Mouse (Mus musculus) ovary, postnatal 36 days (tissue): Measurements from ENCODE around the gene H3f3a.

ENCODE experiments used
- DNase-seq: peaks from one replicate; pipeline ENCODE4 v3.0.0; 2022; ENCODE audit warnings: low spot score, mixed read lengths

Gene H3f3a

GRCm38 (mm10) chr1:180781250-180781649, 32.5 kb downstream of the H3f3a start:
- no peak for DNase-seq

GRCm38 (mm10) chr1:180780291-180780690, 33.5 kb downstream of the H3f3a start:
- DNase-seq, result no peak

- DNase-seq, result no peak
These were observed 34.8 kb downstream of the H3f3a start for GRCm38 (mm10) chr1:180778941-180779340.

- DNase-seq, result no peak
These were observed 35.4 kb downstream of the H3f3a start for GRCm38 (mm10) chr1:180778403-180778754.

- peak; percentile 87 for DNase-seq
These were observed 35.9 kb downstream of the H3f3a start for GRCm38 (mm10) chr1:180777660-180778402.

GRCm38 (mm10) chr1:180777289-180777659, 36.5 kb downstream of the H3f3a start:
- DNase-seq, result no peak

GRCm38 (mm10) chr1:180776494-180776893, 37.2 kb downstream of the H3f3a start:
- DNase-seq, result no peak

- DNase-seq, result no peak
These were observed 37.8 kb downstream of the H3f3a start for GRCm38 (mm10) chr1:180775849-180776493.

GRCm38 (mm10) chr1:180775317-180775716, 38.4 kb downstream of the H3f3a start:
- no peak for DNase-seq

- no peak for DNase-seq
These were observed 39.1 kb downstream of the H3f3a start for GRCm38 (mm10) chr1:180774664-180775063.

GRCm38 (mm10) chr1:180772291-180772690, 41.5 kb downstream of the H3f3a start:
- no peak for DNase-seq

GRCm38 (mm10) chr1:180771722-180772121, 42.0 kb downstream of the H3f3a start:
- no peak for DNase-seq

GRCm38 (mm10) chr1:180771306-180771705, 42.4 kb downstream of the H3f3a start:
- no peak for DNase-seq

- peak; percentile 80 for DNase-seq
These were observed 45.2 kb downstream of the H3f3a start for GRCm38 (mm10) chr1:180768334-180769168.

- peak; percentile 34 for DNase-seq
These were observed 46.0 kb downstream of the H3f3a start for GRCm38 (mm10) chr1:180767541-180768333.

GRCm38 (mm10) chr1:180766557-180766956, 47.2 kb downstream of the H3f3a start:
- DNase-seq, result no peak

- no peak for DNase-seq
These were observed 48.4 kb downstream of the H3f3a start for GRCm38 (mm10) chr1:180765393-180765792.

GRCm38 (mm10) chr1:180763828-180764227, 49.9 kb downstream of the H3f3a start:
- peak; percentile 76 for DNase-seq

- no peak for DNase-seq
These were observed 50.4 kb downstream of the H3f3a start for GRCm38 (mm10) chr1:180763307-180763706.

GRCm38 (mm10) chr1:180762679-180763078, 51.1 kb downstream of the H3f3a start:
- DNase-seq, result no peak

GRCm38 (mm10) chr1:180762180-180762579, 51.6 kb downstream of the H3f3a start:
- no peak for DNase-seq

- DNase-seq, result no peak
These were observed 55.7 kb downstream of the H3f3a start for GRCm38 (mm10) chr1:180757956-180758520.
